Mouse (Mus musculus) stomach, postnatal 0 days (tissue): ENCODE measurements at regions not wholly inside any gene's neighbourhood (a gene's known extent, or its start where the extent isn't known, plus 50 kb on each side); places are given as distances from the start of the nearest gene placed in this dataset.
A peak's percentile ranks its signal among the peaks of the same experiment; 100 is the strongest.

Experiments used
- ATAC-seq: fragments of 200-750 bp; cut with Nextera tagmentation; 2 replicates; pipeline ENCODE4 v1.8.0; 2017; ENCODE audit not compliant: low FRiP score, low TSS enrichment
- DNase-seq: peaks from one replicate; pipeline ENCODE4 v3.0.0-alpha.2; 2016; ENCODE audit warnings: low spot score
- H3K27ac ChIP-seq: fragments of 300-500 bp; sonication (generic); replicated peaks from 2 replicates; pipeline ENCODE4 v1.5.1; 2014; ENCODE audit warnings: mild to moderate bottlenecking, control low read depth
- H3K27me3 ChIP-seq: fragments of 300-500 bp; sonication (generic); 2 replicates; pipeline ENCODE4 v1.6.1; 2014; ENCODE audit warnings: low read length; ENCODE audit not compliant: control insufficient read depth, insufficient read depth
- H3K36me3 ChIP-seq: fragments of 300-500 bp; sonication (generic); 2 replicates; pipeline ENCODE4 v1.6.1; 2014; ENCODE audit warnings: low read length, mixed read lengths; ENCODE audit not compliant: control insufficient read depth, insufficient read depth
- H3K4me1 ChIP-seq: fragments of 300-500 bp; sonication (generic); replicated peaks from 2 replicates; pipeline ENCODE4 v1.6.1; 2014; ENCODE audit warnings: antibody characterized with exemption; ENCODE audit not compliant: control insufficient read depth, insufficient read depth
- H3K4me2 ChIP-seq: fragments of 300-500 bp; sonication (generic); replicated peaks from 2 replicates; pipeline ENCODE4 v1.6.1; 2014; ENCODE audit warnings: low read depth, mild to moderate bottlenecking, control low read depth, moderate library complexity
- H3K4me3 ChIP-seq: fragments of 300-500 bp; sonication (generic); 2 replicates; pipeline ENCODE4 v1.5.1; 2014; ENCODE audit warnings: low read depth, low read length, control low read depth
- H3K9ac ChIP-seq: fragments of 300-500 bp; sonication (generic); 2 replicates; pipeline ENCODE4 v1.6.1; 2014; ENCODE audit warnings: mild to moderate bottlenecking, low read length, control low read depth, mixed read lengths
- H3K9me3 ChIP-seq: fragments of 300-500 bp; sonication (generic); 2 replicates; pipeline ENCODE4 v1.6.1; 2016; ENCODE audit warnings: low read length; ENCODE audit not compliant: control insufficient read depth
- CTCF ChIP-seq: IDR thresholded peaks from 2 replicates; pipeline ENCODE4 v1.5.1; 2016; ENCODE audit warnings: antibody characterized with exemption, low read depth, mild to moderate bottlenecking, moderate library complexity
- EP300 ChIP-seq: optimal IDR thresholded peaks from 2 replicates; pipeline ENCODE3; 2016; ENCODE audit warnings: antibody characterized with exemption
- WGBS: fragments of 180-500 bp; shearing (Covaris S2); extraction: QIAGEN DNeasy Blood & Tissue Kit; methylation state at CpG from one replicate; pipeline ENCODE4 v1.1.7; 2014; 5-methylcytosine and 5-hydroxymethylcytosine counted together

DNA sequence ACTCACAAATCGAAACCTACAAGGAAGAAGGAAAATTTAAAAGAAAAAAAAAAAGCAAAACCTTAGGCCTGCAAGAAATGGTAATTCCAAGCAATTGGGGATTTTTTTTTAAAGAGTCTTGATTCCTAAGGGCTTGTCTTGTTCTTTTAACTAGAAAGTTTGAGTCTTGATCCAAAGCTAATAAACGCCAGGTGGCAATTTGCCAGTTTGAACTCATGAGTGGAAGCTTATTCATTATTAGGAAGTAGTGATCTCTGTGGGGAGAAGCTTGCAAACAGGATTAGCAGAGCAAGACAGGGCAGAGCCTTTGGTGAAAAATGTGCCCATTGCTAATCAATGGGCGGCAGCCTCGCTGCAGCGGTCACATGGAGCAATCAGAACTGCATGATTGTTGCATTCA lies 305.6 kb upstream of the Onecut1 start:
- DNase-seq (no peak), ATAC-seq (no peak)
- 52% methylated on average over 5 of the region's 5 CpGs for WGBS
- Histone ChIP-seq H3K4me1 (no peaks in the 10 kb centered on the region), H3K4me2 (no peak overlapping the region), H3K9me3 (no peaks in the 10 kb centered on the region), H3K27me3 (no peaks in the 10 kb centered on the region), H3K27ac (no peak overlapping the region), H3K4me3 (no peak overlapping the region), H3K36me3 (no peaks in the 10 kb centered on the region), H3K9ac (no peak overlapping the region)
- TF ChIP-seq CTCF (no peak), EP300 (no peak)

DNA sequence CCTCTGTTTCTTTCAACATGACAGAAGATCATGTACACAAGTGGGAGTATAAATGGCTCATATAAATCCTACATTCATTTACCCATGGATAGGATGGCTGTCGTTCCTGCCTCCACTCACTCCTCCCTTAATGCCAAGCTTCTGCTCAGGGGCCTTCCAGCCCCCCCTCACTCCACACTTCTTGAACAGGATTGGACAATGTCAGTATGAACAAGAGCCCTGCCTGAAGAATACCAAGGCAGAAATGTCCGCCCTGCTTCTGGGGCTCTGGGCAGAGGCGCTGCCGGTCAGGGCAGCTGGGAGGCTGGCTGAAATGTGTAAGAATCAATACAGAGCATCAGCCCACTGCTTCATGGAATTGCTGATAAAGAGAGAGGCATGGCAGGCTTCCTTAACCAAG lies 269.0 kb upstream of the Onecut1 start:
- TF ChIP-seq CTCF (no peak), EP300 (no peak)

DNA sequence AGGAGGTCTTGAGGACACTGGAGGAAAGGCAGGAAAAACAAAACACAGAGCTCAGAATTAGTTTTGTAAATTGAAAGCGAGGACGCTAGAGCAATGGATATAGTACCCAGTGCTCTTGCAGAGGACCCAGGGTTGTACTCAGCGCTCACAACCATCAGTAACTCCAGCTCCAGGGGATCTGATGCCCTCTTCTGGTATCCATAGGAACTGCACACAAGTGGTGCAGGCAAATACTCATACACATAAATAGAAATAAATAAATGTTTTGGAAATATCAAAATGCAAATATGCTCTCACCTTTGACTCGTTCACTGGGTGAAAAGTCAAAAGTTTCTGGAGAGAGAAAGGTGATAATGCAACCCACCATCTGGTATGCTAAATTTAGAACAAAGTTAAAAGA lies 267.8 kb upstream of the Onecut1 start:
- H3K4me2 ChIP-seq: no peak overlapping the region
- no peaks in the 10 kb centered on the region for H3K36me3 ChIP-seq
- H3K4me3 ChIP-seq: no peak overlapping the region
- TF ChIP-seq EP300 (no peak), CTCF (peak; percentile 26; the same call in 1 of the 2 replicates)
- no peaks in the 10 kb centered on the region for H3K27me3 ChIP-seq
- H3K9ac ChIP-seq: no peak overlapping the region
- no peak for DNase-seq
- 86% methylated on average over 4 of the region's 4 CpGs for WGBS
- no peak overlapping the region for H3K27ac ChIP-seq
- H3K9me3 ChIP-seq: no peaks in the 10 kb centered on the region
- no peaks in the 10 kb centered on the region for H3K4me1 ChIP-seq
- no peak for ATAC-seq

More for the DNA sequence above, 269.0 kb upstream of the Onecut1 start:
- H3K27me3 ChIP-seq: no peaks in the 10 kb centered on the region
- no peak overlapping the region for H3K27ac ChIP-seq
- WGBS: 53% methylated on average over 4 of the region's 4 CpGs
- H3K4me3 ChIP-seq: no peak overlapping the region
- DNase-seq: no peak
- H3K9ac ChIP-seq: no peak overlapping the region
- H3K36me3 ChIP-seq: no peaks in the 10 kb centered on the region
- no peak overlapping the region for H3K4me2 ChIP-seq
- no peaks in the 10 kb centered on the region for H3K9me3 ChIP-seq
- no peaks in the 10 kb centered on the region for H3K4me1 ChIP-seq
- no peak for ATAC-seq

DNA sequence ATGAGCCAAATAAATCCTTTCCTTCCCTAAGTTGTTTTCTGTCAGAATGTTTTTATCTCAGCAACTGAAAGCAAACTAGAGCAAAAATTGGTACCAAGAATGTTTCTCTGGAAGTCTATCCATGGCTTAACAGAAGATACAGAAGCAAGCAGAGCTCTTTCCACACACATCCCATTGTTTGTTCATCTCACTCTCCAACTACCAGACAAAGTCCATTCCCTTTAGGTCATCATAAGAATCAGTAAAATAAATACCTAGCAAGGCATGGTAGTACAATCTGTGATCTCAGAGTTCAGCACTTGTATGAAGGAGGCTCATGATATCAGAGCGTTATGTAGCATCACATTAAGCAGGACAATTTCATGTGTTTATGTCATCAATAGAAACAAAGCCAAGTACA lies 257.3 kb upstream of the Onecut1 start:
- 91% methylated on average over 1 of the region's 1 CpGs for WGBS
- H3K4me2 ChIP-seq: no peak overlapping the region
- H3K4me1 ChIP-seq: no peaks in the 10 kb centered on the region
- H3K9me3 ChIP-seq: no peaks in the 10 kb centered on the region
- TF ChIP-seq EP300: no peak
- TF ChIP-seq CTCF: no peak
- no peak overlapping the region for H3K27ac ChIP-seq
- no peaks in the 10 kb centered on the region for H3K27me3 ChIP-seq
- DNase-seq (no peak), ATAC-seq (no peak)
- no peak overlapping the region for H3K4me3 ChIP-seq
- no peak overlapping the region for H3K9ac ChIP-seq
- no peaks in the 10 kb centered on the region for H3K36me3 ChIP-seq

DNA sequence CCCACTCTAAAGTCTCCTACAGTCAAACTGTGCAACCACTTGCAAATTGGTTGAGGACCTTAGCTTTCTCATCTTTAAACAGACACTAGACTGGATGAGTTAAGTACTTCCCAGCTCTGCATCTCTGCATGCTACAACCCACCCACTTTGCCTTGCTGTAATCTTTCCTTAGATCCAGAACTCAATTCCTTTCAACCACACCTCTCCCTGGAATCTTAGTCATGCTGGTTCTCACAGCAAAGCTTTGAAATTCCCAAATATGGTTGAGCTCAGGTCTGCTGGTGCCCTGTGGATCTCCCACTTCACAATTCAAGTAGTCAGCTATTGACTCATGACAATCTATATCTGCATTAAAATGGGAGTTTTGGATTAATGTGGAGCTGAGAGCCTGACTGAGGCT lies 239.8 kb upstream of the Onecut1 start:
- Histone ChIP-seq H3K4me2 (no peak overlapping the region), H3K4me3 (no peak overlapping the region), H3K9me3 (no peaks in the 10 kb centered on the region), H3K4me1 (no peaks in the 10 kb centered on the region), H3K36me3 (no peaks in the 10 kb centered on the region), H3K27ac (no peak overlapping the region), H3K9ac (no peak overlapping the region), H3K27me3 (no peaks in the 10 kb centered on the region)
- ATAC-seq (no peak), DNase-seq (no peak)
- no peak for TF ChIP-seq CTCF
- TF ChIP-seq EP300: no peak

DNA sequence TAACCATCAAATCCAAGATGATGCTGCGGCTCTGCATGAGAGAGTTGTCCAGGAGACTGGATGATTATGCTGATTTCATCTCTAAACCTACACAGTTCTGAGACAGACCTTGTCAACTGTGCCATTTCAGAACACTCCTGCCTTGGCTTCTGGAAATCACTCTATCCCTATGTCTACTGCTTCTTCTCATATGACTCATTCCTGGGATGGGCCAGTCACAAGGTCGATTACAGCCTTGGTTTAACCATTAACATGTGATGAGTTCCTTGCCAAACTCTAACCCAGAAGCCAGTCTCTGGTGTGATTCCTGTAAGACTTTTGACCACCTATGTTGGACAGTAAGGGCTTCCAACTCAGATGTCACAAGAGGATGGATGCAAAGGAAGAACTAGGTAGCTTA lies 216.3 kb upstream of the Onecut1 start:
- WGBS: 65% methylated on average over 2 of the region's 2 CpGs
- H3K27ac ChIP-seq: no peak overlapping the region
- H3K4me2 ChIP-seq: no peak overlapping the region
- no peak for TF ChIP-seq CTCF
- TF ChIP-seq EP300: no peak
- DNase-seq (no peak), ATAC-seq (no peak)
- H3K4me1 ChIP-seq: no peaks in the 10 kb centered on the region
- no peaks in the 10 kb centered on the region for H3K36me3 ChIP-seq
- no peaks in the 10 kb centered on the region for H3K9me3 ChIP-seq
- no peaks in the 10 kb centered on the region for H3K27me3 ChIP-seq
- H3K4me3 ChIP-seq: no peak overlapping the region
- H3K9ac ChIP-seq: no peak overlapping the region
